Mouse (Mus musculus): ENCODE measurements at regions not wholly inside any gene's neighbourhood (a gene's known extent, or its start where the extent isn't known, plus 50 kb on each side); places are given as distances from the start of the nearest gene placed in this dataset.

- DNase-seq (ENCODE audit: low read depth in 1 of 2, low spot score in 2 of 2): no peak
- 89% methylated on average over 8 of the region's 8 CpGs for WGBS
- TF ChIP-seq POLR2A (IDR thresholded peaks at IDR 0.05; ENCODE audit: low read depth, low read length) (no peak), CTCF (IDR thresholded peaks at IDR 0.05; ENCODE audit: extremely low read depth, insufficient read depth, insufficient read length, insufficient replicate concordance) (no peak)
- no peaks in the 10 kb centered on the region for H3K27me3 ChIP-seq (ENCODE audit: control insufficient read depth, insufficient read depth, low read length)
- no peaks in the 10 kb centered on the region for H3K4me1 ChIP-seq (ENCODE audit: control insufficient read depth, insufficient read depth, insufficient read length)
- H3K4me3 ChIP-seq (ENCODE audit: extremely low read depth, insufficient read depth, insufficient read length): no peak overlapping the region
- H3K36me3 ChIP-seq (ENCODE audit: control insufficient read depth, insufficient read depth, low read length): no peaks in the 10 kb centered on the region
- no peak overlapping the region for H3K27ac ChIP-seq (ENCODE audit: insufficient read depth, low read length)
Measured at GRCm38 (mm10) chr1:75778889-75779288, 232.8 kb downstream of the Slc4a3 start.

DNA sequence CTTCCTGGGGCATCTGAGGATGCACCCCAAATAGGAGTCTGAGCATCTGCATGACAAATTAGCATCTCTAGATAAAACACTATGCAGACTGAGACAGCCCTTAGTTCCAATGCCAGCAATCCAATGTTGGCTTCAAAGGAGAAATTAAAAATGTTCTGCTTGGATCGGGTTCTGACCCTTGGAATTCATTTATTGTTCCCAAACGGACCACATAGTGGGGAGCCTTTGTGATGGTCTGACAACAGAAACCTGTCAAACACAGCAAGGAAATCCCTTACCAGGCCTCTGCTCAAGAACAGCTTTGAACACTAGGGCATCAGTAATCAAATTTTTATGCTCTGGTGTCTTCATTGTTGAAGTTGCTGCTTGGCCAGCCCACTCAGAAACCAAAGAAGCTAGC is 237.1 kb downstream of the Slc4a3 start:
- Histone ChIP-seq H3K36me3 (ENCODE audit: control insufficient read depth, insufficient read depth, low read length) (no peaks in the 10 kb centered on the region), H3K27me3 (ENCODE audit: control insufficient read depth, insufficient read depth, low read length) (no peaks in the 10 kb centered on the region), H3K27ac (ENCODE audit: insufficient read depth, low read length) (no peak overlapping the region), H3K4me1 (ENCODE audit: control insufficient read depth, insufficient read depth, insufficient read length) (no peaks in the 10 kb centered on the region), H3K4me3 (ENCODE audit: extremely low read depth, insufficient read depth, insufficient read length) (no peak overlapping the region)
- TF ChIP-seq CTCF (IDR thresholded peaks at IDR 0.05; ENCODE audit: extremely low read depth, insufficient read depth, insufficient read length, insufficient replicate concordance) (no peak), POLR2A (IDR thresholded peaks at IDR 0.05; ENCODE audit: low read depth, low read length) (no peak)
- WGBS: 88% methylated on average over 2 of the region's 2 CpGs
- no peak for DNase-seq (ENCODE audit: low read depth in 1 of 2, low spot score in 2 of 2)

DNA sequence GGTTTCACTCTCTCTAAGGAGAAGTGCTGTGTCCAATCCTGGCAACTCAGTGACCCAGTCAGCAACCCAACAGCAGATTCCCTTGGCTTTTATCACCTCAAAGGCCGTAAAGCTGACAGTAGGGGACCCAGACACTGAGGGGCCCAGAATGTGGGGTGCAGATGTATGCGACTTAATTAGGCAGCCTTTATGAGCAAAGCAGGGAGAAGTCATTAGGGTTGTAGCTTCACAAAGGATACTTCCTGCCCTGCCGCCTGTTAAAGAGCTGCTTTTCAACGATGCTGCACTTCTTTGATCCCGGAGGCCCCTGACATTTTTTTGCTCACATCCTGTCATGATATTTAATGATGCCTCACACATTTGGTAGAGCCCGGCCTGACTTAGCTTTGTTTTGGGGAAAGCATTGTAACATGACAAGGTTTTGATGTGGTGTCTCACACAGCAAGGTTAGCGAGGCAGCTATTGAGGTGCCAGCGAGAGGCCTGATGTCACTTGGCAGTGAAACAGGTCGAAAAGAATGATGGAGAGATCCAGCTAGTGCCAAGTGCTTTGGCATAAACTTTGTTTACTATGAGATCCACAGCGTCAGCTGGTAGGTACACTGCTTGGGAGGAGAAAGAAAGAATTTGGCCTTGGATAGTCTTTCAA is 240.2 kb downstream of the Slc4a3 start:
- H3K36me3 ChIP-seq (ENCODE audit: control insufficient read depth, insufficient read depth, low read length): no peaks in the 10 kb centered on the region
- DNase-seq (ENCODE audit: low read depth in 1 of 2, low spot score in 2 of 2): no peak
- no peaks in the 10 kb centered on the region for H3K4me1 ChIP-seq (ENCODE audit: control insufficient read depth, insufficient read depth, insufficient read length)
- no peak overlapping the region for H3K4me3 ChIP-seq (ENCODE audit: extremely low read depth, insufficient read depth, insufficient read length)
- no peaks in the 10 kb centered on the region for H3K27me3 ChIP-seq (ENCODE audit: control insufficient read depth, insufficient read depth, low read length)
- TF ChIP-seq CTCF (IDR thresholded peaks at IDR 0.05; ENCODE audit: extremely low read depth, insufficient read depth, insufficient read length, insufficient replicate concordance) (no peak), POLR2A (IDR thresholded peaks at IDR 0.05; ENCODE audit: low read depth, low read length) (no peak)
- H3K27ac ChIP-seq (ENCODE audit: insufficient read depth, low read length): no peak overlapping the region
- WGBS: 60% methylated on average over 10 of the region's 10 CpGs

DNA sequence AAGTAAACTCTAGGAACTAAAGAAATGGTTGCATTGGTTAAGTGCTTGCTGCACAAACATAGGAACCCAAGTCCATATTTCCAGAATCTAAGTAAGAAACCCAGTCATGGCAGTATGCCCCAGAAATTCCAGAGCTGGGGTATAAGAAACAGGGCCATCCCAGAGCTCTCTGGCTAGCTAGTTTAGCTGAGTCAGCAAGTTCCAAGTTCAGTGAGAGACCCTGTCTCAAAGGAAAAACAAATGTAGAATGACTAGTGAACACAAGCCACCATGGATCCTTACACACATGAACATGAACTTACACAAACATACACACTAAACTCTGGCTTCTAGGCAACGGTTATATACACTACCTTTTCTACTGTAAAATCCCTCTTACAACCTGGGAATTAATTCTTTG is 245.4 kb downstream of the Slc4a3 start:
- WGBS: 71% methylated on average over 1 of the region's 1 CpGs
- no peak for DNase-seq (ENCODE audit: low read depth in 1 of 2, low spot score in 2 of 2)
- TF ChIP-seq POLR2A (IDR thresholded peaks at IDR 0.05; ENCODE audit: low read depth, low read length): no peak
- no peak for TF ChIP-seq CTCF (IDR thresholded peaks at IDR 0.05; ENCODE audit: extremely low read depth, insufficient read depth, insufficient read length, insufficient replicate concordance)
- Histone ChIP-seq H3K4me1 (ENCODE audit: control insufficient read depth, insufficient read depth, insufficient read length) (no peaks in the 10 kb centered on the region), H3K4me3 (ENCODE audit: extremely low read depth, insufficient read depth, insufficient read length) (no peak overlapping the region), H3K36me3 (ENCODE audit: control insufficient read depth, insufficient read depth, low read length) (no peaks in the 10 kb centered on the region), H3K27ac (ENCODE audit: insufficient read depth, low read length) (no peak overlapping the region), H3K27me3 (ENCODE audit: control insufficient read depth, insufficient read depth, low read length) (no peaks in the 10 kb centered on the region)

GRCm38 (mm10) chr1:75797793-75798192 is 251.7 kb downstream of the Slc4a3 start:
- WGBS: 72% methylated on average over 6 of the region's 6 CpGs
- Histone ChIP-seq H3K4me1 (ENCODE audit: control insufficient read depth, insufficient read depth, insufficient read length) (no peaks in the 10 kb centered on the region), H3K27me3 (ENCODE audit: control insufficient read depth, insufficient read depth, low read length) (no peaks in the 10 kb centered on the region), H3K4me3 (ENCODE audit: extremely low read depth, insufficient read depth, insufficient read length) (no peak overlapping the region), H3K36me3 (ENCODE audit: control insufficient read depth, insufficient read depth, low read length) (no peaks in the 10 kb centered on the region), H3K27ac (ENCODE audit: insufficient read depth, low read length) (no peak overlapping the region)
- TF ChIP-seq POLR2A (IDR thresholded peaks at IDR 0.05; ENCODE audit: low read depth, low read length) (no peak), CTCF (IDR thresholded peaks at IDR 0.05; ENCODE audit: extremely low read depth, insufficient read depth, insufficient read length, insufficient replicate concordance) (no peak)
- DNase-seq (ENCODE audit: low read depth in 1 of 2, low spot score in 2 of 2): no peak

DNA sequence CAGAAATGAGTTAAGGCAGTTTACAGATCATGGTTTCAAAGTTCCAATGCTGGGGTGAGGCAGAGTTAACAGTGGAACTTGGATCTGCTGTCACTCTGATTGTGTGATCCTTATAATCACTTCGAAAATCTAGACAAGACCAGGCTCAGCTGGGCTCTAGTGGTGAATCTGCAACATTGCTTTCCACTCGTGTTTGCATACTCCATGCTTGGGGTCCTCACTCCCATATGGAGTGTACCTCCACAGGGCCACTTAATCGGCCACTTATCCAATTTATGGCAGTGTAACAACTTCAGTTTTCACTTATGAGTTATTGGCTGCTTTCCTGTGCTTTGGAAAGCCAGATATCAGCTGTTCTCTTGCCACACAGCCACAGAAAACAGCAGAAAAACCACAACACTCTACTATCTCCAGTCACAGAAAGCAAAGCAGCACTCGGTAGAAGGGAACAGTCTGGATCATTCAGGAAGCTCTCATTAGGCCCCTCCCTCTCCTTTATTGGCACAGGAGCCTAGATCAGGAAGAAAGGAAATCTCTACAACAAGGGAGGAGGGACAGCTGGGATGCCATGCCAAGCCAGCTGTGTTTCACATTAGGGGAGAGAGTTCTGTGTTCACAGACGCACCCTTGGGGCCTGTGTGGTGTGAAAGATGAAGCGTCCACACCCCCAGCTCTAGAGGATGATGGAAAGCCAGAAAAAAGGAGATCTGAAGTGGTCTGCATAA is 252.5 kb downstream of the Slc4a3 start:
- H3K27me3 ChIP-seq (ENCODE audit: control insufficient read depth, insufficient read depth, low read length): no peaks in the 10 kb centered on the region
- H3K36me3 ChIP-seq (ENCODE audit: control insufficient read depth, insufficient read depth, low read length): no peaks in the 10 kb centered on the region
- H3K4me1 ChIP-seq (ENCODE audit: control insufficient read depth, insufficient read depth, insufficient read length): no peaks in the 10 kb centered on the region
- TF ChIP-seq POLR2A (IDR thresholded peaks at IDR 0.05; ENCODE audit: low read depth, low read length): no peak
- no peak for TF ChIP-seq CTCF (IDR thresholded peaks at IDR 0.05; ENCODE audit: extremely low read depth, insufficient read depth, insufficient read length, insufficient replicate concordance)
- H3K27ac ChIP-seq (ENCODE audit: insufficient read depth, low read length): no peak overlapping the region
- 43% methylated on average over 6 of the region's 6 CpGs for WGBS
- H3K4me3 ChIP-seq (ENCODE audit: extremely low read depth, insufficient read depth, insufficient read length): no peak overlapping the region
- no peak for DNase-seq (ENCODE audit: low read depth in 1 of 2, low spot score in 2 of 2)

- H3K27me3 ChIP-seq (ENCODE audit: control insufficient read depth, insufficient read depth, low read length): no peaks in the 10 kb centered on the region
- H3K4me3 ChIP-seq (ENCODE audit: extremely low read depth, insufficient read depth, insufficient read length): no peak overlapping the region
- WGBS: 82% methylated on average over 2 of the region's 2 CpGs
- DNase-seq (ENCODE audit: low read depth in 1 of 2, low spot score in 2 of 2): no peak
- no peaks in the 10 kb centered on the region for H3K4me1 ChIP-seq (ENCODE audit: control insufficient read depth, insufficient read depth, insufficient read length)
- H3K27ac ChIP-seq (ENCODE audit: insufficient read depth, low read length): no peak overlapping the region
- H3K36me3 ChIP-seq (ENCODE audit: control insufficient read depth, insufficient read depth, low read length): no peaks in the 10 kb centered on the region
- TF ChIP-seq CTCF (IDR thresholded peaks at IDR 0.05; ENCODE audit: extremely low read depth, insufficient read depth, insufficient read length, insufficient replicate concordance): no peak
Measured at GRCm38 (mm10) chr1:75804473-75804872, 258.4 kb downstream of the Slc4a3 start.

Measured in spleen, adult 2 months (tissue).